Mouse (Mus musculus): ENCODE measurements around the gene Gm21748. TPM values are rescaled to one million over a fixed set of nuclear protein-coding genes. Genes with fewer than 3 reads are reported as not detected.

The Gm21748 gene
- polyA plus RNA-seq (2012; rRNA removed; ENCODE audit: low replicate concordance), result not detected in 2 replicates

GRCm38 (mm10) chrY:90839077-90839476 lies at the start of gene Gm21748:
Gene Gm21748 (minus strand): TSS chrY:90839177.

Other genes starting within 250 kb of the Gm21748 start
- not detected in 2 replicates for gene Gm21860, start 84.4 kb downstream of the Gm21748 start, polyA plus RNA-seq (2012; rRNA removed; ENCODE audit: low replicate concordance)
- not detected in 2 replicates for gene Gm47283, start 54.4 kb downstream of the Gm21748 start, polyA plus RNA-seq (2012; rRNA removed; ENCODE audit: low replicate concordance)